Mouse (Mus musculus) C2C12 (cell line): ENCODE measurements around the gene Gm436. TPM values are rescaled to one million over a fixed set of nuclear protein-coding genes. Genes with fewer than 3 reads are reported as not detected.

Experiments used
- H3K27me3 ChIP-seq: one replicate; pipeline ENCODE4 v1.6.1; 2011; ENCODE audit not compliant: control insufficient read depth, insufficient read depth, insufficient read length
- H3K36me3 ChIP-seq: one replicate; pipeline ENCODE4 v1.6.1; 2011; ENCODE audit not compliant: control insufficient read depth, insufficient read depth
- H3K4me3 ChIP-seq: one replicate; pipeline ENCODE4 v1.5.1; 2011; ENCODE audit warnings: mild to moderate bottlenecking, control low read depth; ENCODE audit not compliant: poor library complexity, insufficient read depth, severe bottlenecking
- H3K79me2 ChIP-seq: one replicate; pipeline ENCODE4 v1.6.1; 2011; ENCODE audit not compliant: control insufficient read depth, insufficient read depth
- H3K79me3 ChIP-seq: one replicate; pipeline ENCODE4 v1.6.1; 2011; ENCODE audit warnings: low read depth, control low read depth
- H3ac ChIP-seq: one replicate; pipeline ENCODE3; 2011; ENCODE audit warnings: low read depth; ENCODE audit not compliant: control insufficient read depth, insufficient read length
- CEBPB ChIP-seq: IDR thresholded peaks from one replicate; pipeline ENCODE4 v1.6.1; 2011; ENCODE audit warnings: low read depth, mild to moderate bottlenecking, control low read depth, moderate library complexity
- CTCF ChIP-seq: IDR thresholded peaks from one replicate; pipeline ENCODE4 v1.5.1; 2011; ENCODE audit not compliant: control insufficient read depth, insufficient read depth, insufficient read length
- FOSL1 ChIP-seq: IDR thresholded peaks from one replicate; pipeline ENCODE4 v1.8.0; 2011; ENCODE audit warnings: mild to moderate bottlenecking, low read length; ENCODE audit not compliant: poor library complexity, insufficient read depth, severe bottlenecking
- MAX ChIP-seq: IDR thresholded peaks from one replicate; pipeline ENCODE4 v1.6.1; 2011; ENCODE audit warnings: mild to moderate bottlenecking, control low read depth
- MYOD1 ChIP-seq: IDR thresholded peaks from one replicate; pipeline ENCODE4 v1.6.1; 2011; ENCODE audit warnings: low read depth; ENCODE audit not compliant: control insufficient read depth, insufficient read length
- MYOG ChIP-seq: IDR thresholded peaks from one replicate; pipeline ENCODE4 v1.6.1; 2011; ENCODE audit not compliant: control insufficient read depth, insufficient read length; ENCODE audit errors: extremely low read depth
- USF1 ChIP-seq: IDR thresholded peaks from one replicate; pipeline ENCODE4 v1.6.1; 2011; ENCODE audit warnings: low read depth, mild to moderate bottlenecking, control low read depth, moderate library complexity
- long read RNA-seq, 2 experiments: library from polyadenylated mRNA; unstranded; transcript quantifications; one replicate each; pipeline ENCODE4 v2.0.0; 2019 to 2020
- polyA plus RNA-seq: library from polyadenylated mRNA; unstranded; fragments of >200 nt; fragmentation: generic; extraction: Trizol; gene quantifications from one replicate; pipeline ENCODE4 v1.2.1, GENCODE M21; 2012; ENCODE audit warnings: missing spikeins

Gm436 gene
- not detected for polyA plus RNA-seq
- long read RNA-seq, experiment 1 = 0 reads
- long read RNA-seq, experiment 2 = 0 reads

- Histone ChIP-seq H3K36me3 (no peaks in the 10 kb centered on the region), H3ac (no peak within 1 kb of the TSS), H3K79me2 (no peaks in the 10 kb centered on the region), H3K27me3 (no peaks in the 10 kb centered on the region), H3K79me3 (no peaks in the 10 kb centered on the region), H3K4me3 (no peak within 1 kb of the TSS)
- TF ChIP-seq CTCF = no peak
These were observed at the start of gene Gm436 for GRCm38 (mm10) chr4:144686268-144686667. Gene Gm436 (minus strand): TSS chr4:144686368.

GRCm38 (mm10) chr4:144721304-144721703 is 35.1 kb upstream of the Gm436 start, which contains the start of gene Gm13178:
Gene Gm13178 (minus strand): TSS chr4:144721404.
- Histone ChIP-seq H3K79me3 (no peaks in the 10 kb centered on the region), H3K4me3 (no peak within 1 kb of the TSS), H3ac (no peak within 1 kb of the TSS), H3K36me3 (no peaks in the 10 kb centered on the region), H3K79me2 (no peaks in the 10 kb centered on the region), H3K27me3 (no peaks in the 10 kb centered on the region)
- TF ChIP-seq MYOG (no peak), MAX (no peak), CTCF (no peak), FOSL1 (no peak), CEBPB (no peak), MYOD1 (no peak), USF1 (no peak)

GRCm38 (mm10) chr4:144719691-144720090 is 33.5 kb upstream of the Gm436 start:
- no peak overlapping the region for H3ac ChIP-seq
- H3K79me3 ChIP-seq = no peaks in the 10 kb centered on the region
- H3K79me2 ChIP-seq = no peaks in the 10 kb centered on the region
- H3K27me3 ChIP-seq = no peaks in the 10 kb centered on the region
- no peaks in the 10 kb centered on the region for H3K36me3 ChIP-seq
- TF ChIP-seq MAX = no peak
- TF ChIP-seq CTCF = no peak
- no peak for TF ChIP-seq FOSL1
- no peak for TF ChIP-seq MYOD1
- TF ChIP-seq CEBPB = no peak
- TF ChIP-seq MYOG = no peak
- no peak for TF ChIP-seq USF1
- H3K4me3 ChIP-seq = no peak overlapping the region

GRCm38 (mm10) chr4:144718288-144718687 is 32.1 kb upstream of the Gm436 start:
- Histone ChIP-seq H3K4me3 (no peak overlapping the region), H3K79me2 (no peaks in the 10 kb centered on the region), H3K79me3 (no peaks in the 10 kb centered on the region), H3ac (no peak overlapping the region), H3K27me3 (no peaks in the 10 kb centered on the region), H3K36me3 (no peaks in the 10 kb centered on the region)
- TF ChIP-seq CEBPB = no peak
- TF ChIP-seq MYOG = no peak
- no peak for TF ChIP-seq USF1
- no peak for TF ChIP-seq MYOD1
- TF ChIP-seq CTCF = no peak
- no peak for TF ChIP-seq MAX
- TF ChIP-seq FOSL1 = no peak

- no peaks in the 10 kb centered on the region for H3K27me3 ChIP-seq
- H3K79me3 ChIP-seq = no peaks in the 10 kb centered on the region
- TF ChIP-seq CTCF = no peak
- no peak for TF ChIP-seq FOSL1
- no peak for TF ChIP-seq MAX
- TF ChIP-seq MYOG = no peak
- no peak for TF ChIP-seq USF1
- TF ChIP-seq MYOD1 = no peak
- no peak for TF ChIP-seq CEBPB
- H3ac ChIP-seq = no peak overlapping the region
- no peaks in the 10 kb centered on the region for H3K79me2 ChIP-seq
- H3K36me3 ChIP-seq = no peaks in the 10 kb centered on the region
- H3K4me3 ChIP-seq = no peak overlapping the region
These were observed 47.9 kb downstream of the Gm436 start for GRCm38 (mm10) chr4:144638263-144638662.

Other genes with a start within 250 kb of the Gm436 start
- gene 1700012P22Rik, start 247.6 kb downstream of the Gm436 start, polyA plus RNA-seq = not detected
- gene Gm9944, start 233.1 kb downstream of the Gm436 start, polyA plus RNA-seq = not detected
- gene Aadacl3, start 222.6 kb downstream of the Gm436 start, polyA plus RNA-seq = not detected
- gene 9430007A20Rik, start 166.5 kb downstream of the Gm436 start, polyA plus RNA-seq = not detected
- gene Gm13124, start 121.2 kb downstream of the Gm436 start, polyA plus RNA-seq = not detected
- gene Aadacl4, start 72.7 kb downstream of the Gm436 start, polyA plus RNA-seq = not detected
- gene Gm13178, start 35.0 kb upstream of the Gm436 start, polyA plus RNA-seq = not detected
- gene Gm438, start 100.2 kb upstream of the Gm436 start, polyA plus RNA-seq = not detected
- 5.0 TPM for gene Dhrs3, start 206.5 kb upstream of the Gm436 start, polyA plus RNA-seq